Mouse (Mus musculus): ENCODE results near the gene Qtrt1. TPM values are rescaled to one million over a fixed set of nuclear protein-coding genes. Genes with fewer than 3 reads are reported as not detected.

Gene Qtrt1
- polyA plus RNA-seq, 1 experiment from 2014 or later: 24.3 TPM

DNA sequence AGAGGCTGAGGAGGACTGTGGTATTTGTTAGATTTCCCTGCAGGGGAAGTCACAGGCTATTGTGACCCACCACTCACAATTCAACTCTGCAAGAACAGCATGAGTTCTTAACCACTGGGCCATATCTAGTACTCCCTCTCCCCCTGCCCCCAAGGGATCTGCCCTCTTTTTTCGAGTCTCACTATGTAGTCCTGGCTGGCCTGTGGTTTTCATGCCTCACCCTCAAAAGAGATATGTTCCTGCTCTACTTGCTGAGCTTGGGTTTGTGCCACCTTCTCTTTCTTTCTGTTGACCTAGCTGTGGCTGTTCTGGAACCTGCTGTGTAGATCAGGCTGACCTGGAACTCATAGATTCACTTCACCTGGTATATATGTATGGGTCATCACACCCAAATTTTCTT is 39.1 kb upstream of the Qtrt1 start:
- Histone ChIP-seq H3K27me3 (ENCODE audit: control insufficient read depth, insufficient read depth, low read length) (no peaks in the 10 kb centered on the region), H3K27ac (replicated peaks in 1 of 2; ENCODE audit: control insufficient read depth in 1 of 2, insufficient read depth in 1 of 2, low read depth in 2 of 2, low read length in 2 of 2) (no peak overlapping the region), H3K4me3 (ENCODE audit: control insufficient read depth in 1 of 2, insufficient read depth in 1 of 2, low read depth in 1 of 2, low read length in 2 of 2) (no peak overlapping the region), H3K4me1 (ENCODE audit: control insufficient read depth in 2 of 2, insufficient read depth in 2 of 2, low read length in 2 of 2) (peaks cover 6 to 24% of the 10 kb centered on the region in 2 experiments), H3K9ac (ENCODE audit: low read length) (no peak overlapping the region), H3K36me3 (ENCODE audit: control insufficient read depth, insufficient read depth, low read length) (peaks cover 18% of the 10 kb centered on the region; the same call in 1 of the 2 replicates), H3K4me2 (ENCODE audit: low read length) (no peak overlapping the region), H3K9me3 (ENCODE audit: control insufficient read depth, low read length) (no peaks in the 10 kb centered on the region)
- ATAC-seq (ENCODE audit: insufficient number of reproducible peaks, insufficient read depth, low FRiP score, low read depth): no peak
- 68% methylated on average over 1 of the region's 1 CpGs for WGBS

- peaks cover 8 to 36% of the 10 kb centered on the region in 2 experiments for H3K4me1 ChIP-seq (ENCODE audit: control insufficient read depth in 2 of 2, insufficient read depth in 2 of 2, low read length in 2 of 2)
- no peak overlapping the region for H3K4me2 ChIP-seq (ENCODE audit: low read length)
- H3K27ac ChIP-seq (replicated peaks in 1 of 2; ENCODE audit: control insufficient read depth in 1 of 2, insufficient read depth in 1 of 2, low read depth in 2 of 2, low read length in 2 of 2): no peak overlapping the region
- no peak for ATAC-seq (ENCODE audit: insufficient number of reproducible peaks, insufficient read depth, low FRiP score, low read depth)
- no peak overlapping the region for H3K9ac ChIP-seq (ENCODE audit: low read length)
- no peak overlapping the region for H3K4me3 ChIP-seq (ENCODE audit: control insufficient read depth in 1 of 2, insufficient read depth in 1 of 2, low read depth in 1 of 2, low read length in 2 of 2)
- H3K36me3 ChIP-seq (ENCODE audit: control insufficient read depth, insufficient read depth, low read length): peaks cover 21% of the 10 kb centered on the region; the same call in 1 of the 2 replicates
- H3K9me3 ChIP-seq (ENCODE audit: control insufficient read depth, low read length): no peaks in the 10 kb centered on the region
- 81% methylated on average over 3 of the region's 3 CpGs for WGBS
- no peaks in the 10 kb centered on the region for H3K27me3 ChIP-seq (ENCODE audit: control insufficient read depth, insufficient read depth, low read length)
These were observed 32.4 kb upstream of the Qtrt1 start for GRCm38 (mm10) chr9:21379195-21379594.

DNA sequence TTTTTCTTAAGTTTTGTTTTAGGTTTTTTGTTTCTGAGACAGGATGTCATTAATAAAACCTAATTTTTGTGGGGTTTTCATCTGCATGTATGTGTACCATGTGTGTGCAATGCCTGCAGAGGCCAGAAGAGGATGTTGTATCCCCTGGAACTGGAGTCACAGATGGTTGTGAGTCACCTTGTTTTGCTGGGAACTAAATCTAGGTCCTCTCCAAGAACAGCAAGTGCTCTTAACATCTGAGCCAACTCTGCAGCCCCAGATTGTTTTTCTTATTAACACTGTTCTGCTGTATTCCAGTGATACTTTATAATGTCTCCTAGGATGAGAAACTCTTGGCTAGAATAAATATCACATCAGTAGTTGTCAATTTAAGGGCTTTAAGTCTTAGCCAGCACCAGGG is 30.8 kb upstream of the Qtrt1 start:
- Histone ChIP-seq H3K27ac (replicated peaks in 1 of 2; ENCODE audit: control insufficient read depth in 1 of 2, insufficient read depth in 1 of 2, low read depth in 2 of 2, low read length in 2 of 2) (no peak overlapping the region), H3K9me3 (ENCODE audit: control insufficient read depth, low read length) (no peaks in the 10 kb centered on the region), H3K4me3 (ENCODE audit: control insufficient read depth in 1 of 2, insufficient read depth in 1 of 2, low read depth in 1 of 2, low read length in 2 of 2) (no peak overlapping the region), H3K27me3 (ENCODE audit: control insufficient read depth, insufficient read depth, low read length) (no peaks in the 10 kb centered on the region), H3K4me1 (ENCODE audit: control insufficient read depth in 2 of 2, insufficient read depth in 2 of 2, low read length in 2 of 2) (peaks cover 8 to 39% of the 10 kb centered on the region in 2 experiments), H3K36me3 (ENCODE audit: control insufficient read depth, insufficient read depth, low read length) (peaks cover 18% of the 10 kb centered on the region; the same call in 1 of the 2 replicates), H3K9ac (ENCODE audit: low read length) (no peak overlapping the region), H3K4me2 (ENCODE audit: low read length) (no peak overlapping the region)
- ATAC-seq (ENCODE audit: insufficient number of reproducible peaks, insufficient read depth, low FRiP score, low read depth): no peak

GRCm38 (mm10) chr9:21383966-21384365 is 27.7 kb upstream of the Qtrt1 start:
- Histone ChIP-seq H3K27me3 (ENCODE audit: control insufficient read depth, insufficient read depth, low read length) (no peaks in the 10 kb centered on the region), H3K27ac (replicated peaks in 1 of 2; ENCODE audit: control insufficient read depth in 1 of 2, insufficient read depth in 1 of 2, low read depth in 2 of 2, low read length in 2 of 2) (no peak overlapping the region), H3K4me3 (ENCODE audit: control insufficient read depth in 1 of 2, insufficient read depth in 1 of 2, low read depth in 1 of 2, low read length in 2 of 2) (no peak overlapping the region), H3K4me2 (ENCODE audit: low read length) (no peak overlapping the region), H3K9ac (ENCODE audit: low read length) (no peak overlapping the region), H3K36me3 (ENCODE audit: control insufficient read depth, insufficient read depth, low read length) (peaks cover 30% of the 10 kb centered on the region), H3K4me1 (ENCODE audit: control insufficient read depth in 2 of 2, insufficient read depth in 2 of 2, low read length in 2 of 2) (peaks cover 3 to 15% of the 10 kb centered on the region in 2 experiments; a peak in 3 of 4 replicates), H3K9me3 (ENCODE audit: control insufficient read depth, low read length) (no peaks in the 10 kb centered on the region)
- ATAC-seq (ENCODE audit: insufficient number of reproducible peaks, insufficient read depth, low FRiP score, low read depth): no peak

DNA sequence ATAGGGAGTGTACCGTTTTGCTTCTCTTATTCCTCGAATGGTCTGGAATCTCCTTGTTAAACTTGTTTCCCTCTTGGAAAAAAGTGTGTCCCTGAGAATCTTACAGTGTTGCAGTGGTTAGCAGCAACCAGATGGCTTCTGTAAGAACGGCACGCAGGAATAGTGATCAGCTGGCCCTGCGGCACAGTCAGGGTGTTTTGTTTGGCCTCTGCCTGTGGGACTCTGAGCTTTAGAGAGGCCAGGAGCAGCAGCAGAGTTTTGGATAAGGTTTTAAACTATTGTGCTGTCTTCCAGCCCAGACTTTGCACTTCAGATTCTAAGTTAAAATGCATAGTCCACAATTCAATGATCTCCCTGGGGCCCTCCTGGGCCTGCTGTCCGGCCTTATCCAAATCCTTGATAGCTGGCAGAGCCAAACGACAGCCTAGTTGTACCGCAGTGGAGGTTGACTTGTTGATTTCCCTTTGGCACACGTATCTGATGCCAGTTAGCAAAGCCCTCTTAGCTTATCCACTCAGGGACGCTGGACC is 18.9 kb upstream of the Qtrt1 start:
- Histone ChIP-seq H3K27ac (replicated peaks in 1 of 2; ENCODE audit: control insufficient read depth in 1 of 2, insufficient read depth in 1 of 2, low read depth in 2 of 2, low read length in 2 of 2) (no peak overlapping the region), H3K9me3 (ENCODE audit: control insufficient read depth, low read length) (no peaks in the 10 kb centered on the region), H3K4me3 (ENCODE audit: control insufficient read depth in 1 of 2, insufficient read depth in 1 of 2, low read depth in 1 of 2, low read length in 2 of 2) (no peak overlapping the region), H3K4me1 (ENCODE audit: control insufficient read depth in 2 of 2, insufficient read depth in 2 of 2, low read length in 2 of 2) (no peaks in the 10 kb centered on the region), H3K9ac (ENCODE audit: low read length) (no peak overlapping the region), H3K27me3 (ENCODE audit: control insufficient read depth, insufficient read depth, low read length) (no peaks in the 10 kb centered on the region), H3K4me2 (ENCODE audit: low read length) (no peak overlapping the region), H3K36me3 (ENCODE audit: control insufficient read depth, insufficient read depth, low read length) (peaks cover 99% of the 10 kb centered on the region)
- 77% methylated on average over 10 of the region's 10 CpGs for WGBS
- ATAC-seq (ENCODE audit: insufficient number of reproducible peaks, insufficient read depth, low FRiP score, low read depth): no peak

- WGBS: 89% methylated on average over 3 of the region's 3 CpGs
- Histone ChIP-seq H3K9ac (ENCODE audit: low read length) (no peak overlapping the region), H3K4me2 (ENCODE audit: low read length) (no peak overlapping the region), H3K36me3 (ENCODE audit: control insufficient read depth, insufficient read depth, low read length) (peaks cover 99% of the 10 kb centered on the region), H3K27me3 (ENCODE audit: control insufficient read depth, insufficient read depth, low read length) (no peaks in the 10 kb centered on the region), H3K4me3 (ENCODE audit: control insufficient read depth in 1 of 2, insufficient read depth in 1 of 2, low read depth in 1 of 2, low read length in 2 of 2) (no peak overlapping the region), H3K27ac (replicated peaks in 1 of 2; ENCODE audit: control insufficient read depth in 1 of 2, insufficient read depth in 1 of 2, low read depth in 2 of 2, low read length in 2 of 2) (no peak overlapping the region), H3K9me3 (ENCODE audit: control insufficient read depth, low read length) (no peaks in the 10 kb centered on the region), H3K4me1 (ENCODE audit: control insufficient read depth in 2 of 2, insufficient read depth in 2 of 2, low read length in 2 of 2) (no peaks in the 10 kb centered on the region)
- no peak for ATAC-seq (ENCODE audit: insufficient number of reproducible peaks, insufficient read depth, low FRiP score, low read depth)
These were observed 15.9 kb upstream of the Qtrt1 start for GRCm38 (mm10) chr9:21395692-21396091.

GRCm38 (mm10) chr9:21397170-21397569 is 14.5 kb upstream of the Qtrt1 start:
- Histone ChIP-seq H3K9me3 (ENCODE audit: control insufficient read depth, low read length) (no peaks in the 10 kb centered on the region), H3K36me3 (ENCODE audit: control insufficient read depth, insufficient read depth, low read length) (peaks cover 100% of the 10 kb centered on the region), H3K4me2 (ENCODE audit: low read length) (no peak overlapping the region), H3K9ac (ENCODE audit: low read length) (no peak overlapping the region), H3K27me3 (ENCODE audit: control insufficient read depth, insufficient read depth, low read length) (no peaks in the 10 kb centered on the region), H3K4me3 (ENCODE audit: control insufficient read depth in 1 of 2, insufficient read depth in 1 of 2, low read depth in 1 of 2, low read length in 2 of 2) (no peak overlapping the region), H3K27ac (replicated peaks in 1 of 2; ENCODE audit: control insufficient read depth in 1 of 2, insufficient read depth in 1 of 2, low read depth in 2 of 2, low read length in 2 of 2) (no peak overlapping the region), H3K4me1 (ENCODE audit: control insufficient read depth in 2 of 2, insufficient read depth in 2 of 2, low read length in 2 of 2) (peaks cover 0 to 4% of the 10 kb centered on the region in 2 experiments; a peak in 1 of 4 replicates)
- no peak for ATAC-seq (ENCODE audit: insufficient number of reproducible peaks, insufficient read depth, low FRiP score, low read depth)
- WGBS: 97% methylated on average over 3 of the region's 3 CpGs

GRCm38 (mm10) chr9:21401042-21401441 is 10.6 kb upstream of the Qtrt1 start:
- peaks cover 5 to 11% of the 10 kb centered on the region in 2 experiments; a peak in 3 of 4 replicates for H3K4me1 ChIP-seq (ENCODE audit: control insufficient read depth in 2 of 2, insufficient read depth in 2 of 2, low read length in 2 of 2)
- H3K27me3 ChIP-seq (ENCODE audit: control insufficient read depth, insufficient read depth, low read length): no peaks in the 10 kb centered on the region
- no peak overlapping the region for H3K4me3 ChIP-seq (ENCODE audit: control insufficient read depth in 1 of 2, insufficient read depth in 1 of 2, low read depth in 1 of 2, low read length in 2 of 2)
- peaks cover 99% of the 10 kb centered on the region for H3K36me3 ChIP-seq (ENCODE audit: control insufficient read depth, insufficient read depth, low read length)
- no peak overlapping the region for H3K4me2 ChIP-seq (ENCODE audit: low read length)
- WGBS: 93% methylated on average over 9 of the region's 9 CpGs
- no peaks in the 10 kb centered on the region for H3K9me3 ChIP-seq (ENCODE audit: control insufficient read depth, low read length)
- H3K27ac ChIP-seq (replicated peaks in 1 of 2; ENCODE audit: control insufficient read depth in 1 of 2, insufficient read depth in 1 of 2, low read depth in 2 of 2, low read length in 2 of 2): no peak overlapping the region
- no peak overlapping the region for H3K9ac ChIP-seq (ENCODE audit: low read length)
- no peak for ATAC-seq (ENCODE audit: insufficient number of reproducible peaks, insufficient read depth, low FRiP score, low read depth)
